Mouse (Mus musculus) ovary, postnatal 36 days (tissue): ENCODE measurements around the gene Ifnar2.

Experiments used
- DNase-seq: peaks from one replicate; pipeline ENCODE4 v3.0.0; 2022; ENCODE audit warnings: low spot score, mixed read lengths

Ifnar2 gene

GRCm38 (mm10) chr16:91358555-91358954, 14.0 kb upstream of the Ifnar2 start:
- no peak for DNase-seq

- DNase-seq, result no peak
Measured at GRCm38 (mm10) chr16:91359531-91359930, 13.1 kb upstream of the Ifnar2 start.

- DNase-seq, result no peak
Measured at GRCm38 (mm10) chr16:91360162-91360561, 12.4 kb upstream of the Ifnar2 start.

GRCm38 (mm10) chr16:91362006-91362405, 10.6 kb upstream of the Ifnar2 start:
- DNase-seq, result no peak

GRCm38 (mm10) chr16:91362616-91363272, 9.8 kb upstream of the Ifnar2 start:
- DNase-seq, result peak; percentile 60

DNA sequence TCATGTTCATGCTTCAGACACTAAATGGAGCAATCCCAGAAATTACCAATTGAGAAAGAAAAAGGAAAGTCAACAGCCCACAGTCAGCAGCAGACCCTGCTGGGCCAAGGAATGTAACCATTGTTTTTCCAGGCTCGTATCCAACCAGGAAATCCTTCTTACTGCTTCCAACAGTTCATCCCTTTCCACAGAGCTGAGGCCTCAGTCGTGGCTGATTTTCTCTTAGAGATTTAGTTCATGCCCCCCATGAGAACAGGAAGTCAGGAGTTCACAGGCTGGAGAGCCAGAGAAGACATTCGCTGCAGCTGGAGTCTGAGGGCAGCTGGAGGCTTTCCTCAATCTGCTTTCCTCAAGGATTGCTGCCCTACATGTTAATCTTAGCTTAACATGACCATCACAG, 9.1 kb upstream of the Ifnar2 start:
- DNase-seq, result no peak

DNA sequence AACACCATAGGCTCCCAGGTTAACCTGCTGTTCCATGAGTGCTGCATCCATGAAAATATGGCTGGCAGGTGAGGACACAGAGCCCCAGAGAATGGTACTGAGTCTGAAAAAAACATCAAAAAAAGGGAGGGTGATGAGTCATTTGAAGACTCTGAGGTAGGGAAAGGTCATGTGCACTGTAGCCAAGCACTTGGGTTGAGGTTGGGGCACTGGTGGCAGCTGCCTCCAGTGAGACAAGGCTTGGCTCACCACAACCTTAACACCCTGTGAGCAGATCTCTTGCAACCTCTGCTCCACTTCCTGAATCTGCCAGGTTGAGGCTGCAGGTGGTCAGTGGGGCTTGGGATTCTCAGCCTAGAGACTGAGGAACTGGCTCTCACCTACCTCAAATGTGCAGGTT, 6.0 kb upstream of the Ifnar2 start:
- DNase-seq, result no peak

GRCm38 (mm10) chr16:91367066-91367465, 5.5 kb upstream of the Ifnar2 start:
- no peak for DNase-seq

DNA sequence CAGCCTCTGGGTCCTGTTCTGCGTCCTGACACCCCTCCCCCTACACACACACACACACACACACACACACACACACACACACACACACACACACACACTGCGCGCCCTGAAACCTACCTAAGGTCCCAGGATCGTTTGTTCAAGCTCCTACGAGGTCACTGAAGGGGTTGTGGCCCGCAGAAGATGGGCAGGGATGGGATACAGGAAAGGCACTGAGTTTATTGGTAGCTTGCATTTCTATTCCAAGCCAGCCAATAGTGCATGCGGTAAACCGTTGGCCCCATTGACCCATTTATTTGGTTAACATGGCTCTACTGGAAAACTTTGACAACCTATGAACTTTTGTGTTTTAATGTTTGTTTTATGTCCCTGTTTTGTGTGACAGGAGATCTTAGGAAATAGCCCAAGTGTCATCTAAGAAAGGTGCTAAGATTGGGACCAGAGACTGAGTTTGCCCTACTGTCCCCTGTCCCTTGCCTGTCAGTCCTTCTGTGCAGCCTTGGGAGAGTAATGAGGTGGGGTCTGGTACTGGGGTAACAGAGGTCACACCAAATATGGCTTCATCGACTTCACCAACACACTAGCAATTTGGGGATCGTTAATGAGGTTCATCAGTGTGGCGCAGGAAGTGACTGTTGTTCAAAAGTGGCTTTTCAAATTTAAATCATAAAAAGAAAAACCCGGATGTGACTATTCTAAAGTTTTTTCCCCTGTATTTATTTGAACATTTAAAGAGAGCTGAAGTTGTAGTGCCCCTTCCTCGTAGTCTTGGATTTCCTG, 1.1 kb downstream of the Ifnar2 start:
- no peak for DNase-seq

DNA sequence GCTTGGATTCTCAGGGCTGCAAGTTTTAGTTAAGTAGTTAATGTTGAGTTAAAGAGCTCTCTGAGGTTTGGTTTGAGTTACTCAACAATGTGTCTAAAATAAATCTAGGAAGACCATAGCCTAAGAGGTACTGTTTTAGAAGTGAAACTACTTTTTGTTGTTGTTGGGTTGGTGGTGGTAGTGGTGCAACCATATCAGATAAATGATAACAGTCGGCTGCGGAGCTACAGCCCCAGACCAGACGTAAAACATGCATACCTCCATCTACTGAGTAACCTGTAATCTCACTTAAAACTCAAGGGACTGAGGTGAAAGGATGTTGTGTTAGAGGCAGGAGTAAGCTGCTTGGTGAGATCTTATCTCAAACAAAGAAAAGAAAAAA, 1.7 kb downstream of the Ifnar2 start:
- no peak for DNase-seq

- no peak for DNase-seq
Measured at GRCm38 (mm10) chr16:91376701-91377100, 4.1 kb downstream of the Ifnar2 start.

- no peak for DNase-seq
Measured at GRCm38 (mm10) chr16:91378431-91378986, 5.9 kb downstream of the Ifnar2 start.

- no peak for DNase-seq
Measured at GRCm38 (mm10) chr16:91378991-91379390, 6.4 kb downstream of the Ifnar2 start.

DNA sequence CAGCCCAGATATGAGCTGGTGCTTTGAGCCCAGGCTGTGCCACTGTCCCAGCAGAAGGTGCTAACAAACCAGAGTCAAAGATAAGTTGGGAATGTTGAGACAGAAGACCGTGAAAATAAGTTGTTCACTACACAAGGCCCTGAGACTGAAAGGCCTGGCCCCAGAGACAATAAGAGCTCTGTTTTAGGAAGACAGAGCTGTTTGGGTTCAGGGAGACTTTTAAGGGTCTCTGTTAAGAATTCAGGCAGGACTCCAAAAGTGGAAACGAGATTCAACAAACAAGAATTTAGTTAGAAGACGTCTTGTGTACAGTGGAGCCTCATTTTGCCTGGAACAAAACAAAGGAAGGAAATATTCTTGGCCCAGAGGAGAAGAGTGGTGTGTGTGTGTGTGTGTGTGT, 6.8 kb downstream of the Ifnar2 start:
- DNase-seq, result no peak

GRCm38 (mm10) chr16:91380151-91380550, 7.6 kb downstream of the Ifnar2 start:
- DNase-seq, result no peak

- DNase-seq, result no peak
Measured at GRCm38 (mm10) chr16:91381606-91382005, 9.0 kb downstream of the Ifnar2 start.

GRCm38 (mm10) chr16:91382261-91382790, 9.7 kb downstream of the Ifnar2 start:
- DNase-seq, result no peak

DNA sequence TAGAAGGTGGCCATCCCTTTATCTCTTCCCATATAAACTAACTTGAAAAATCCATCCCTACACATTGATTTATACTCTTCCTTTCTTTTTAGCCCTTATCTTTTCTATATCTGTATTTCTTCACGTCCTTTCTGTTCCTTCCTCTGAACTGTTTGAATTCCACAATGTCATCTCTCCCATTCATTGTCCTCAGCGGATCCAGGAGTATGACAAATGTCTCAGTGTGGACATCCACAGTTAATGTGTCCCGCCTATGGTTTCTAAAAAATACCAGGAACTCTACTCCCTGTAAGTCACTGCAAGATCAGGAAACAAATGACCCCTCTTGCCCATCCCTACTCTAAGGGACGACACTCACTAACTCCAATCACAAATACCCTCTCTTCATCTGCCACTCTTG, 11.6 kb downstream of the Ifnar2 start:
- no peak for DNase-seq

- no peak for DNase-seq
Measured at GRCm38 (mm10) chr16:91385621-91386020, 13.0 kb downstream of the Ifnar2 start.

DNA sequence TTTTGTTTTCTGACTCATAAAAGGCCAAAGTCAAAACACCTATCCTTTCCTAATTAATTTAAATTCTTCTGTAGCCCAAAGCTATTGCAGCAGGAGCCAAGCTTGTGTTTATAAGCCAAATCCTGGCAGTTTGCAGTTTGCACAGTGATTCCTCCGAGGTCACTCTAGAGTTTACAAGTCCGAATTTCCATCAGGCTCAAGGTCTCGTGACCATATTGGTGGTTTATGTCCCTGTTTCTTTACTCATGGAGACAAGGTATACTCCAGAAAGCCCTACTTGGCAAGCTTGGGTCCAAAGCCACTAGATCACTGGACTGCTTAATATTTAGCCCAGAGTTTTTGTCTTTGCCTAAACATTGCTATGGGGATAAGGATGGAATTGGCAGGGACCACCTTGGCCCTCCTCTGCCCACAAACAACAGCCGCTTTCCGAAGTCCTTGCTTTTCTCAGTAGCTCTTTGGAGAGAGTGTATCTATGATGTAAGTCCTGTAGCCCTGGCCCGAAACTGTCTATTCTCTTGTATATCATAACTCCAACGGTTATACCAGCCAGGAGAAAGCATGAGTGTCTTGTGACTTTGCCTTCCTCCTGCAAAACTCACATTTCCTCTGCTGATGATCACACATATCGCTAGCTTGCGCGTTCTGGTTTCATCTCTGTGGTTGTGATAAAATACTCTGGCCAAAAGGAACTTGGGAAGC, 14.0 kb downstream of the Ifnar2 start:
- DNase-seq, result no peak

DNA sequence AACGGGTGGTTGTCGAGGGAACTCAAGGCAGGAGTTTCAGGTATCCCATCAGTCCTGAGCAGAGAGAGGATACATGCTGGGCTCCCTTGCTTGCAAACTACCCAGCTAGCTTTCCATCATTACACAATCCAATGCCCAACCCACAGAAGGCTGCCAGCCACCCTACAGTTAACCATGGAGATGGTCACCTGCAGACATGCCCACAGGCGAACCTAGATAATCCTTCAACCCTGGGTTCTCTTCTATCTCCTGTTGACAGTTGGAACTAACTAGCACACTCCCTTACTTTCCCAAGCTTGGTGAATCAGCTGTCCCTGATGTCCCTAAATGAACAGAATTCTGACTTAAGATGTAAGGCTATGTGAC, 14.5 kb downstream of the Ifnar2 start:
- no peak for DNase-seq

DNA sequence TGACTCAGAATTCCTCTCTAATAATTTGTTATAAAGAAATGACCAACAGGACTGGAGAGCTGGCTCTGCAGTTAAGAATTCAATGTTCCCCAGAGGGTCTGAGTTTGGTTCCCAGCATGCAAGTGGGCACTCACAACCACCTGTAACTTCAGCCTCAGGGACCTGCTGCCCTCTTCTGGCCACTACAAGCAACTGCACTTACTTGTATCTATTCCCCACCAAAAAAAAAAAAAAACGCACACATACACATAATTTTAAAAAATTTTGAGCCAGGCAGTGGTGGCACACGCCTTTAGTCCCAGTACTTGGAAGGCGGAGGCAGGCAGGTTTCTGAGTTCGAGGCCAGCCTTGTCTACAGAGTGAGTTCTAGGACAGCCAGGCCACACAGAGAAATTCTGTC, 17.5 kb downstream of the Ifnar2 start:
- no peak for DNase-seq

DNA sequence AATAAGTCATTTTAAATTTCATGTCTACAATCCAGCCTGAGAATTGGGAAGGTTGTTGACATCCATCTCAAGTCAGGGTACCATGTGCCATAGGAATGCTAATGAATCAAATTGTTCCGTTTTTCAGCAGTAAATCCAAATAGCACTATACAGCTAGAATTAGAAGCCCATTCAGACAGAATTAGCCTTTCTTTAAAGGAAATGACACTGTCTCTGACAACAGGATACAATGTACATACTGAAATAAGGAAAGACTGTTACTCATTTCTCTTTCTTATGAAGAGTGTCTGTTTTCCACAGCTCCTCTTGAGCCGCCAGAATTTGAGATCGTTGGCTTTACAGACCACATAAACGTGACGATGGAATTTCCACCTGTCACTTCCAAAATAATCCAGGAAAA, 18.8 kb downstream of the Ifnar2 start, which contains the start of gene Gm21970:
Gm21970 (plus strand) TSS at position 301 of the 400 bp plus-strand sequence.
- DNase-seq, result no peak
